ENCODE assay signal across 16 mouse cellular contexts in the genomic region with DNA sequence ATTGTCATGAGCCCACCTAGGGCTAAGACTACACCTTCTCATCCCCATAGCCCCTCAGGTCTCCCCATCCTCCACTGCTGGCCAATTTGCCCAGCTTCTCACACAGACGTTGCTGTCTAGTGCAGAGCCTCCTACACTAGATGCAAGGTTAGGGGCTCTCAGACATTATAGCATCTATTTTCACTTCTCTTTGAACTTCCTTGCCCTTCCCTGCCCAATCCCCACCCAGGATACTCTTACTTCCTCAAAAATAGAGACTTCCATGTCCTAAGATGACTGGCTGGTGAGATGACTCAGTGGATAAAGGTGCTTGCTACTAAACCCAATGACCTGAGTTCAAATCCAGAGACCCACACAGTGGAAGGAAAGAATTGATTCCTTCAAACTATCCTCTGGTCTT. TPM values are rescaled to one million over a fixed set of nuclear protein-coding genes. Genes with fewer than 3 reads are reported as not detected.
"Had no signal": no experiment of that assay in that cellular context is flagged by ENCODE, and none has a peak within 500 bp of the region (broad histone marks: within the 10 kb centered on the region; RNA-seq: fewer than 3 reads in every experiment).

No protein-coding gene starts in this region.

- DNase-seq: kidney, adult 11 months; kidney, adult 8-10 months; kidney, postnatal 10 days; kidney, postnatal 36 days; layer of hippocampus, postnatal 36 days; lung, postnatal 10 days; midbrain, embryonic 14.5 days; thymus, adult 18-20 months; thymus, postnatal 36 days had no signal

RNA-seq across cellular contexts. Expression of a gene that starts 19.6 kb away (rescaled TPM):
- total RNA-seq: layer of hippocampus, adult 8-10 months; layer of hippocampus, postnatal 10 days; layer of hippocampus, postnatal 36 days; left cerebral cortex, adult 2 months; left cerebral cortex, postnatal 10 days; left cerebral cortex, postnatal 36 days; megakaryocyte-erythroid progenitor cell, adult 5-6 weeks; neutrophil, adult 5-6 weeks had no signal
